Mouse (Mus musculus) erythroblast, embryonic 14.5 days (primary cell): ENCODE measurements around the gene Rad23b. TPM values are rescaled to one million over a fixed set of nuclear protein-coding genes. Genes with fewer than 3 reads are reported as not detected.

ENCODE experiments used
- H3K27me3 ChIP-seq: 2 replicates; pipeline ENCODE4 v1.6.1; 2012; ENCODE audit warnings: inconsistent platforms; ENCODE audit not compliant: control insufficient read depth
- H3K36me3 ChIP-seq: 2 replicates; pipeline ENCODE4 v1.6.1; 2012; ENCODE audit warnings: mild to moderate bottlenecking, inconsistent platforms; ENCODE audit not compliant: control insufficient read depth
- H3K4me1 ChIP-seq: 2 replicates; pipeline ENCODE4 v1.6.1; 2012; ENCODE audit warnings: inconsistent platforms; ENCODE audit not compliant: control insufficient read depth
- H3K4me3 ChIP-seq: replicated peaks from 2 replicates; pipeline ENCODE3; 2012; ENCODE audit warnings: moderate library complexity, mild to moderate bottlenecking, inconsistent platforms
- H3K9me3 ChIP-seq: 2 replicates; pipeline ENCODE4 v1.6.1; 2012; ENCODE audit warnings: low read length, inconsistent platforms, mixed read lengths; ENCODE audit not compliant: control insufficient read depth
- GATA1 ChIP-seq: IDR thresholded peaks from 2 replicates; pipeline ENCODE4 v1.6.1; 2012; ENCODE audit warnings: low read length, inconsistent platforms, mixed read lengths
- TAL1 ChIP-seq: IDR thresholded peaks from 3 replicates; pipeline ENCODE4 v1.6.1; 2012; ENCODE audit warnings: low read length, inconsistent platforms, mixed read lengths
- polyA plus RNA-seq: library from polyadenylated mRNA; stranded (reverse); fragments of >175 nt; gene quantifications from 2 replicates; pipeline ENCODE4 v1.2.3, GENCODE M21; 2012

Gene Rad23b
- polyA plus RNA-seq, 1 experiment, result 9.2 TPM

GRCm38 (mm10) chr4:55350219-55350931, 532 bp downstream of the Rad23b start:
- Histone ChIP-seq H3K36me3 (peaks cover 14% of the 10 kb centered on the region), H3K27me3 (no peaks in the 10 kb centered on the region), H3K4me3 (peak overlapping the region; percentile 90), H3K4me1 (peaks cover 53% of the 10 kb centered on the region), H3K9me3 (no peaks in the 10 kb centered on the region)
- TF ChIP-seq GATA1 (no peak), TAL1 (no peak)

- Histone ChIP-seq H3K9me3 (no peaks in the 10 kb centered on the region), H3K4me1 (peaks cover 53% of the 10 kb centered on the region), H3K27me3 (no peaks in the 10 kb centered on the region), H3K36me3 (peaks cover 19% of the 10 kb centered on the region), H3K4me3 (peak overlapping the region; percentile 90)
- no peak for TF ChIP-seq GATA1
- TF ChIP-seq TAL1, result no peak
Measured at GRCm38 (mm10) chr4:55351037-55351436, 1.2 kb downstream of the Rad23b start.

- no peak for TF ChIP-seq GATA1
- no peak for TF ChIP-seq TAL1
- H3K4me1 ChIP-seq, result peaks cover 53% of the 10 kb centered on the region
- H3K27me3 ChIP-seq, result no peaks in the 10 kb centered on the region
- H3K9me3 ChIP-seq, result no peaks in the 10 kb centered on the region
- H3K4me3 ChIP-seq, result peak overlapping the region; percentile 34
- peaks cover 26% of the 10 kb centered on the region for H3K36me3 ChIP-seq
Measured at GRCm38 (mm10) chr4:55351860-55352259, 2.0 kb downstream of the Rad23b start.

- H3K27me3 ChIP-seq, result no peaks in the 10 kb centered on the region
- peaks cover 43% of the 10 kb centered on the region for H3K36me3 ChIP-seq
- no peak overlapping the region for H3K4me3 ChIP-seq
- H3K9me3 ChIP-seq, result no peaks in the 10 kb centered on the region
- peaks cover 38% of the 10 kb centered on the region for H3K4me1 ChIP-seq
- TF ChIP-seq TAL1 (no peak), GATA1 (no peak)
Measured at GRCm38 (mm10) chr4:55354038-55354437, 4.2 kb downstream of the Rad23b start.

GRCm38 (mm10) chr4:55355845-55356244, 6.0 kb downstream of the Rad23b start:
- H3K27me3 ChIP-seq, result no peaks in the 10 kb centered on the region
- no peak overlapping the region for H3K4me3 ChIP-seq
- H3K4me1 ChIP-seq, result peaks cover 31% of the 10 kb centered on the region
- TF ChIP-seq TAL1, result no peak
- no peak for TF ChIP-seq GATA1
- H3K36me3 ChIP-seq, result peaks cover 55% of the 10 kb centered on the region
- no peaks in the 10 kb centered on the region for H3K9me3 ChIP-seq

- Histone ChIP-seq H3K4me1 (peaks cover 27% of the 10 kb centered on the region), H3K9me3 (no peaks in the 10 kb centered on the region), H3K27me3 (no peaks in the 10 kb centered on the region), H3K4me3 (no peak overlapping the region), H3K36me3 (peaks cover 57% of the 10 kb centered on the region)
- TF ChIP-seq TAL1 (no peak), GATA1 (no peak)
Measured at GRCm38 (mm10) chr4:55356726-55357125, 6.9 kb downstream of the Rad23b start.

- Histone ChIP-seq H3K27me3 (no peaks in the 10 kb centered on the region), H3K36me3 (peaks cover 49% of the 10 kb centered on the region), H3K4me1 (no peaks in the 10 kb centered on the region), H3K4me3 (no peak overlapping the region), H3K9me3 (no peaks in the 10 kb centered on the region)
- TF ChIP-seq TAL1 (no peak), GATA1 (no peak)
Measured at GRCm38 (mm10) chr4:55363866-55364265, 14.0 kb downstream of the Rad23b start.

- no peaks in the 10 kb centered on the region for H3K27me3 ChIP-seq
- TF ChIP-seq GATA1, result no peak
- no peak for TF ChIP-seq TAL1
- H3K4me1 ChIP-seq, result no peaks in the 10 kb centered on the region
- no peak overlapping the region for H3K4me3 ChIP-seq
- H3K36me3 ChIP-seq, result peaks cover 51% of the 10 kb centered on the region
- H3K9me3 ChIP-seq, result no peaks in the 10 kb centered on the region
Measured at GRCm38 (mm10) chr4:55364374-55364773, 14.5 kb downstream of the Rad23b start.

- Histone ChIP-seq H3K27me3 (no peaks in the 10 kb centered on the region), H3K4me3 (no peak overlapping the region), H3K4me1 (no peaks in the 10 kb centered on the region), H3K36me3 (peaks cover 55% of the 10 kb centered on the region), H3K9me3 (no peaks in the 10 kb centered on the region)
- TF ChIP-seq TAL1 (no peak), GATA1 (no peak)
Measured at GRCm38 (mm10) chr4:55366014-55366413, 16.2 kb downstream of the Rad23b start.
